Mouse (Mus musculus) embryonic facial prominence, embryonic 15.5 days (tissue): ENCODE measurements around the gene Epor. TPM values are rescaled to one million over a fixed set of nuclear protein-coding genes. Genes with fewer than 3 reads are reported as not detected.

Experiments used
- ATAC-seq: fragments of 200-750 bp; cut with Nextera tagmentation; 2 replicates; pipeline ENCODE4 v1.8.0; 2017; ENCODE audit warnings: low read depth, moderate TSS enrichment; ENCODE audit not compliant: insufficient number of reproducible peaks, low FRiP score, low TSS enrichment
- H3K27ac ChIP-seq: fragments of 300-500 bp; sonication (generic); replicated peaks from 2 replicates; pipeline ENCODE4 v1.5.1; 2015; ENCODE audit warnings: mild to moderate bottlenecking, inconsistent platforms
- H3K27me3 ChIP-seq: fragments of 300-500 bp; sonication (generic); 2 replicates; pipeline ENCODE4 v1.6.1; 2015; ENCODE audit warnings: inconsistent platforms
- H3K36me3 ChIP-seq: fragments of 300-500 bp; sonication (generic); 2 replicates; pipeline ENCODE4 v1.6.1; 2015; ENCODE audit warnings: mild to moderate bottlenecking, inconsistent platforms
- H3K4me1 ChIP-seq: fragments of 300-500 bp; sonication (generic); 2 replicates; pipeline ENCODE4 v1.6.1; 2015; ENCODE audit warnings: inconsistent platforms
- H3K4me2 ChIP-seq: fragments of 300-500 bp; sonication (generic); replicated peaks from 2 replicates; pipeline ENCODE4 v1.6.1; 2015; ENCODE audit warnings: mild to moderate bottlenecking, inconsistent platforms
- H3K4me3 ChIP-seq: fragments of 300-500 bp; sonication (generic); replicated peaks from 2 replicates; pipeline ENCODE4 v1.5.1; 2015; ENCODE audit warnings: mild to moderate bottlenecking, inconsistent platforms
- H3K9ac ChIP-seq: fragments of 300-500 bp; sonication (generic); 2 replicates; pipeline ENCODE4 v1.6.1; 2015; ENCODE audit warnings: inconsistent platforms
- H3K9me3 ChIP-seq: fragments of 300-500 bp; sonication (generic); replicated peaks from 2 replicates; pipeline ENCODE4 v1.6.1; 2016; ENCODE audit warnings: inconsistent platforms
- WGBS: fragments of 180-500 bp; shearing (Covaris S2); methylation state at CpG from one replicate; pipeline ENCODE4 v1.1.7; 2015; 5-methylcytosine and 5-hydroxymethylcytosine counted together
- polyA plus RNA-seq: library from polyadenylated mRNA; unstranded; fragments of >200 nt; fragmentation: Nextera tagmentation; extraction: Ambion mirVana; gene quantifications from 2 replicates; pipeline ENCODE4 v1.2.1, GENCODE M21; 2015

Epor gene
- polyA plus RNA-seq, 1 experiment from 2014 or later, result 4.4 TPM

- no peak for ATAC-seq
- Histone ChIP-seq H3K4me2 (no peak overlapping the region), H3K36me3 (peaks cover 4% of the 10 kb centered on the region; the same call in 1 of the 2 replicates), H3K4me3 (no peak overlapping the region), H3K27ac (no peak overlapping the region), H3K4me1 (peaks cover 25% of the 10 kb centered on the region), H3K27me3 (no peaks in the 10 kb centered on the region), H3K9ac (no peak overlapping the region), H3K9me3 (no peaks in the 10 kb centered on the region)
- WGBS, result 63% methylated on average over 3 of the region's 3 CpGs
Observed at GRCm38 (mm10) chr9:21923490-21924098, 39.7 kb downstream of the Epor start.

GRCm38 (mm10) chr9:21923036-21923435 lies 40.3 kb downstream of the Epor start:
- no peak for ATAC-seq
- Histone ChIP-seq H3K4me2 (no peak overlapping the region), H3K9me3 (no peaks in the 10 kb centered on the region), H3K36me3 (peaks cover 4% of the 10 kb centered on the region; the same call in 1 of the 2 replicates), H3K4me3 (no peak overlapping the region), H3K4me1 (peaks cover 30% of the 10 kb centered on the region), H3K27ac (no peak overlapping the region), H3K9ac (no peak overlapping the region), H3K27me3 (no peaks in the 10 kb centered on the region)
- 83% methylated on average over 4 of the region's 4 CpGs for WGBS

- peaks cover 23% of the 10 kb centered on the region for H3K4me1 ChIP-seq
- WGBS, result 16% methylated on average over 5 of the region's 5 CpGs
- no peak for ATAC-seq
- no peaks in the 10 kb centered on the region for H3K9me3 ChIP-seq
- peak overlapping the region; percentile 45; the same call in 1 of the 2 replicates for H3K27ac ChIP-seq
- no peaks in the 10 kb centered on the region; the same call in 1 of the 2 replicates for H3K27me3 ChIP-seq
- no peaks in the 10 kb centered on the region; the same call in 1 of the 2 replicates for H3K36me3 ChIP-seq
- H3K4me2 ChIP-seq, result peak overlapping the region; percentile 96
- H3K9ac ChIP-seq, result no peak overlapping the region
- H3K4me3 ChIP-seq, result peak overlapping the region; percentile 67
Observed at GRCm38 (mm10) chr9:21918692-21919384, 44.5 kb downstream of the Epor start.

- Histone ChIP-seq H3K36me3 (no peaks in the 10 kb centered on the region; the same call in 1 of the 2 replicates), H3K9ac (peak within 1 kb of the TSS; percentile 51), H3K27ac (peak within 1 kb of the TSS; percentile 80), H3K27me3 (no peaks in the 10 kb centered on the region; the same call in 1 of the 2 replicates), H3K9me3 (no peaks in the 10 kb centered on the region), H3K4me1 (peaks cover 20% of the 10 kb centered on the region), H3K4me2 (peak within 1 kb of the TSS; percentile 96), H3K4me3 (peak within 1 kb of the TSS; percentile 67)
- ATAC-seq, result peak; percentile 92
- under 1% methylated on average over 36 of the region's 36 CpGs for WGBS
Observed at GRCm38 (mm10) chr9:21918035-21918592, 45.2 kb downstream of the Epor start, which contains the start of gene Rab3d. TSS of gene Rab3d (minus strand) at chr9:21918192.

GRCm38 (mm10) chr9:21917493-21918034 lies 45.7 kb downstream of the Epor start:
- no peaks in the 10 kb centered on the region; the same call in 1 of the 2 replicates for H3K27me3 ChIP-seq
- H3K4me2 ChIP-seq, result peak overlapping the region; percentile 96
- peak; percentile 74 for ATAC-seq
- H3K4me1 ChIP-seq, result peaks cover 20% of the 10 kb centered on the region
- H3K36me3 ChIP-seq, result no peaks in the 10 kb centered on the region; the same call in 1 of the 2 replicates
- no peaks in the 10 kb centered on the region for H3K9me3 ChIP-seq
- H3K4me3 ChIP-seq, result peak overlapping the region; percentile 67
- peak overlapping the region; percentile 51 for H3K9ac ChIP-seq
- H3K27ac ChIP-seq, result peak overlapping the region; percentile 80
- WGBS, result 1% methylated on average over 35 of the region's 35 CpGs

GRCm38 (mm10) chr9:21916851-21917492 lies 46.3 kb downstream of the Epor start:
- Histone ChIP-seq H3K9me3 (no peaks in the 10 kb centered on the region), H3K27ac (peak overlapping the region; percentile 80; the same call in 1 of the 2 replicates), H3K27me3 (no peaks in the 10 kb centered on the region; the same call in 1 of the 2 replicates), H3K4me3 (peak overlapping the region; percentile 67), H3K9ac (no peak overlapping the region; the same call in 1 of the 2 replicates), H3K36me3 (no peaks in the 10 kb centered on the region; the same call in 1 of the 2 replicates), H3K4me1 (peaks cover 20% of the 10 kb centered on the region), H3K4me2 (peak overlapping the region; percentile 96)
- no peak for ATAC-seq
- WGBS, result 58% methylated on average over 3 of the region's 3 CpGs

GRCm38 (mm10) chr9:21909474-21910223 lies 53.7 kb downstream of the Epor start:
- ATAC-seq, result no peak
- no peak overlapping the region for H3K4me3 ChIP-seq
- no peaks in the 10 kb centered on the region; the same call in 1 of the 2 replicates for H3K27me3 ChIP-seq
- H3K9me3 ChIP-seq, result no peaks in the 10 kb centered on the region
- no peak overlapping the region for H3K9ac ChIP-seq
- 75% methylated on average over 10 of the region's 10 CpGs for WGBS
- no peaks in the 10 kb centered on the region for H3K36me3 ChIP-seq
- no peaks in the 10 kb centered on the region for H3K4me1 ChIP-seq
- H3K4me2 ChIP-seq, result no peak overlapping the region
- no peak overlapping the region for H3K27ac ChIP-seq

Other genes starting within 250 kb of the Epor start
- 35.5 and 39.4 TPM in 2 replicates for gene Ldlr, start 240.0 kb downstream of the Epor start, polyA plus RNA-seq
- 80.1 and 83.4 TPM in 2 replicates for gene Spc24, start 203.2 kb downstream of the Epor start, polyA plus RNA-seq
- 25.2 and 26.2 TPM in 2 replicates for gene Kank2, start 164.8 kb downstream of the Epor start, polyA plus RNA-seq
- 0.84 and 1.2 TPM in 2 replicates for gene Angptl8, start 128.0 kb downstream of the Epor start, polyA plus RNA-seq
- 34.5 and 37.7 TPM in 2 replicates for gene Dock6, start 110.9 kb downstream of the Epor start, polyA plus RNA-seq
- 39.4 and 43.4 TPM in 2 replicates for gene Rab3d, start 45.3 kb downstream of the Epor start, polyA plus RNA-seq
- gene Ccdc159, start 36.0 kb downstream of the Epor start, polyA plus RNA-seq, result 4.3 and 5.5 TPM in 2 replicates
- gene Tmem205, start 36.0 kb downstream of the Epor start, polyA plus RNA-seq, result 56.2 and 58.0 TPM in 2 replicates
- 13.6 and 15.5 TPM in 2 replicates for gene Plppr2, start 26.5 kb downstream of the Epor start, polyA plus RNA-seq
- gene Swsap1, start 7.8 kb downstream of the Epor start, polyA plus RNA-seq, result 5.8 and 6.5 TPM in 2 replicates
- gene Rgl3, start 25.9 kb upstream of the Epor start, polyA plus RNA-seq, result 1.4 and 1.8 TPM in 2 replicates
- 5.8 and 11.3 TPM in 2 replicates for gene Ccdc151, start 39.1 kb upstream of the Epor start, polyA plus RNA-seq
- gene Prkcsh, start 39.3 kb upstream of the Epor start, polyA plus RNA-seq, result 116 and 118 TPM in 2 replicates
- 3.0 and 4.4 TPM in 2 replicates for gene Elavl3, start 88.5 kb upstream of the Epor start, polyA plus RNA-seq
- not detected in 2 replicates for gene Gm49318, start 107.8 kb upstream of the Epor start, polyA plus RNA-seq
- 12.5 and 12.6 TPM in 2 replicates for gene Zfp653, start 107.9 kb upstream of the Epor start, polyA plus RNA-seq
- gene Ecsit, start 121.9 kb upstream of the Epor start, polyA plus RNA-seq, result 37.3 and 41.8 TPM in 2 replicates
- 4.3 and 7.0 TPM in 2 replicates for gene Cnn1, start 135.7 kb upstream of the Epor start, polyA plus RNA-seq
- gene Elof1, start 153.7 kb upstream of the Epor start, polyA plus RNA-seq, result 202 and 226 TPM in 2 replicates
- gene Acp5, start 172.2 kb upstream of the Epor start, polyA plus RNA-seq, result 38.1 and 44.7 TPM in 2 replicates
- 74.6 and 75.6 TPM in 2 replicates for gene Pigyl, start 193.3 kb upstream of the Epor start, polyA plus RNA-seq
- 0.17 and 0.19 TPM in 2 replicates for gene Zfp872, start 224.6 kb upstream of the Epor start, polyA plus RNA-seq